Mouse (Mus musculus): ENCODE measurements around the gene Sertad2.

DNA sequence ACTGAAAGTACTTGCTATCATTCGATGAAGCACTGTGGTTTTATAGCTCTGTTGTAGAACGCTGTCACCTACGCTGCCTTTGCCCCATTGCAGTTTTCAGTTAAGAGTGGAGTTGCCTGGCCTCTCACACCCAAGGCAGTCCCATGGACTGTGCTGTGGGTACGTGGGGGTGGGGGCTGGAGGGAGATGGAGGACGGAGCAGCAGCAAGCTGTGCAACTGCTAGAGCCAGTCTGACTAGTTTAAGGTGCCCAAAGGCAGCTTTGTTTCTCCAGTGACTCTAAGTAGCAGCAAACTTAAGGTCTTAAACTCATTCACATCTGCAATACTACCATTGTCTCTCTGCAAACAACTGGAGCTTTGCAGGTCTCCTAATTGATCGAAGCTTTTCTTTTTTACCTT lies 92.6 kb downstream of the Sertad2 start:
- TF ChIP-seq CTCF (IDR thresholded peaks at IDR 0.05) (no peak), POLR2A (IDR thresholded peaks at IDR 0.05; ENCODE audit: insufficient read depth, low read depth, low read length) (no peak)
